Mouse (Mus musculus) stomach, embryonic 16.5 days (tissue): ENCODE measurements around the gene Acss1. TPM values are rescaled to one million over a fixed set of nuclear protein-coding genes. Genes with fewer than 3 reads are reported as not detected.

ENCODE experiments used
- ATAC-seq: fragments of 200-750 bp; cut with Nextera tagmentation; 2 replicates; pipeline ENCODE4 v1.8.0; 2017; ENCODE audit warnings: moderate number of reproducible peaks, moderate TSS enrichment; ENCODE audit not compliant: insufficient read depth, low FRiP score
- H3K27ac ChIP-seq: fragments of 300-500 bp; sonication (generic); 2 replicates; pipeline ENCODE4 v1.5.1; 2014; ENCODE audit warnings: low read length
- H3K27me3 ChIP-seq: fragments of 300-500 bp; sonication (generic); 2 replicates; pipeline ENCODE4 v1.6.1; 2014; ENCODE audit warnings: low read length, control low read depth, mixed read lengths; ENCODE audit not compliant: control insufficient read depth, insufficient read depth
- H3K36me3 ChIP-seq: fragments of 300-500 bp; sonication (generic); 2 replicates; pipeline ENCODE4 v1.6.1; 2014; ENCODE audit warnings: low read length; ENCODE audit not compliant: control insufficient read depth, insufficient read depth
- H3K4me1 ChIP-seq: fragments of 300-500 bp; sonication (generic); 2 replicates; pipeline ENCODE4 v1.6.1; 2014; ENCODE audit warnings: low read length, control low read depth, mixed read lengths; ENCODE audit not compliant: control insufficient read depth, insufficient read depth
- H3K4me2 ChIP-seq: fragments of 300-500 bp; sonication (generic); 2 replicates; pipeline ENCODE4 v1.6.1; 2014; ENCODE audit warnings: low read depth, low read length, mixed read lengths
- H3K4me3 ChIP-seq: fragments of 300-500 bp; sonication (generic); replicated peaks from 2 replicates; pipeline ENCODE4 v1.5.1; 2014; ENCODE audit warnings: mild to moderate bottlenecking, low read length
- H3K9ac ChIP-seq: fragments of 300-500 bp; sonication (generic); 2 replicates; pipeline ENCODE4 v1.6.1; 2014; ENCODE audit warnings: low read length
- H3K9me3 ChIP-seq: fragments of 300-500 bp; sonication (generic); replicated peaks from 2 replicates; pipeline ENCODE4 v1.6.1; 2016; ENCODE audit warnings: low read length, control low read depth; ENCODE audit not compliant: control insufficient read depth
- WGBS: fragments of 180-500 bp; shearing (Covaris S2); extraction: QIAGEN DNeasy Blood & Tissue Kit; methylation state at CpG from one replicate; pipeline ENCODE4 v1.1.7; 2014; 5-methylcytosine and 5-hydroxymethylcytosine counted together
- polyA plus RNA-seq: library from polyadenylated mRNA; unstranded; fragments of >200 nt; fragmentation: Nextera tagmentation; extraction: Ambion mirVana; gene quantifications from 2 replicates; pipeline ENCODE4 v1.2.1, GENCODE M21; 2015

The Acss1 gene
- polyA plus RNA-seq, 1 experiment from 2014 or later, result 42.0 TPM

DNA sequence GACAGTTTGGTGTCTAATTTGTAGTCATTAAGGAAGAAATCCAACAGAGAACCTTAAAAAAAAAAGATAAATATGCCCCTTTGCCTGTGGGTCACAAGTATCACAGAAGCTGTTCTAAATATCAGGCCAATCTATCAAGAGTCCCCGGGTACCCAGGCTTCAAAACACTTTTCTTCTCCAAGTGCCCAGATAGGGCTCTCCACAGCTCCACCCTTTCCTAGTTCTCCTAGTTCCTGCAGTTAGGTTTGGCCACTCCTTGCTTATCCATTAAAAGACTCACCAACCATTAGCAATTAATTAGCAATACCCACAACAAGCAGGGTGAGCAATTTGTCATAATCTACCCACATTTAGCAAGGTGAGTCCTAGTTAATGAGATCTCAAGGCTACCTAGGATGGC is 61.2 kb downstream of the Acss1 start:
- H3K4me3 ChIP-seq, result no peak overlapping the region
- no peak overlapping the region for H3K27ac ChIP-seq
- H3K27me3 ChIP-seq, result no peaks in the 10 kb centered on the region
- H3K36me3 ChIP-seq, result no peaks in the 10 kb centered on the region
- H3K9ac ChIP-seq, result no peak overlapping the region
- WGBS, result 37% methylated on average over 1 of the region's 1 CpGs
- no peaks in the 10 kb centered on the region for H3K9me3 ChIP-seq
- H3K4me1 ChIP-seq, result peaks cover 7% of the 10 kb centered on the region; the same call in 1 of the 2 replicates
- ATAC-seq, result no peak
- 0 out of 2 replicates have a peak overlapping the region, but pooled peaks have one; percentile 86 for H3K4me2 ChIP-seq

DNA sequence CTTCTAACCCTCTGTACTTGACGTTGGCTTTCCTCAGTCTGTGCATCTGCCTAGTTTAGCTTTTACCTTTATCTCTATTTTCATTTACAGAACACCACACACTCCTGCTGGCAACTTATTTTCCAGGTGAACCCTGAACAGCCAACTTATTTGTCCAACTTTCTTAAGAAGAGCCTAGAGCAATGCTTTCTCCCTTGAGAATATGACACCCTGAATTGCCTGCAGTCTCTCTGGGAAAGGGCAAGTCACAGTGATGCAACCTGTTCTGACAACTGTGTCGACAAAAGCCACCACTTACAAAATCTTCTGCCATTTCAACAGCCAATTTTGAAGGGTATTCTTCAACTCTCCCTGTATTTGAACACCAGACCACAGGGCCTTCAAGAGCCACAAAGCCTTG is 63.5 kb downstream of the Acss1 start:
- H3K9ac ChIP-seq, result no peak overlapping the region
- no peaks in the 10 kb centered on the region for H3K9me3 ChIP-seq
- no peak for ATAC-seq
- 79% methylated on average over 2 of the region's 2 CpGs for WGBS
- no peak overlapping the region for H3K4me3 ChIP-seq
- H3K4me2 ChIP-seq, result no peak overlapping the region
- no peak overlapping the region for H3K27ac ChIP-seq
- H3K4me1 ChIP-seq, result peaks cover 7% of the 10 kb centered on the region; the same call in 1 of the 2 replicates
- no peaks in the 10 kb centered on the region for H3K27me3 ChIP-seq
- H3K36me3 ChIP-seq, result no peaks in the 10 kb centered on the region

DNA sequence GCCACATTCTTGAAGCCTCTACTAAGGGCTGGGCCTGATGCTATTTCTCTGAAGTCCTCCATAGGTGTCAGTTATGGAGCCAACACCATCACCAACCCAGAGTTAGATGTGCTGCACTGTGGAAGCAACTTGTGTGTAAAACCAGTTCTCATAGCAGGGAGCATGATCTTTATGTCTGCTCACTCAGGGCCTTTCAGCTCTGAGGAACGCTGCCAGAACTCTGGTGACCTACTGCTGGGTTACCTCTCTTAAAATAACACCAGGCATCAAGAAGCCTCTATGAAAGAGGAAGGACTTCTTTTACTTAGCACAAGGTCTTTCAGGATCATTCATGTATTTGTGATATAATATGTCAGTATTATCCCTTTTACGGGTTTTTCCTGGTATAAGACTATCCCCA is 66.1 kb downstream of the Acss1 start:
- no peaks in the 10 kb centered on the region for H3K27me3 ChIP-seq
- 82% methylated on average over 2 of the region's 2 CpGs for WGBS

DNA sequence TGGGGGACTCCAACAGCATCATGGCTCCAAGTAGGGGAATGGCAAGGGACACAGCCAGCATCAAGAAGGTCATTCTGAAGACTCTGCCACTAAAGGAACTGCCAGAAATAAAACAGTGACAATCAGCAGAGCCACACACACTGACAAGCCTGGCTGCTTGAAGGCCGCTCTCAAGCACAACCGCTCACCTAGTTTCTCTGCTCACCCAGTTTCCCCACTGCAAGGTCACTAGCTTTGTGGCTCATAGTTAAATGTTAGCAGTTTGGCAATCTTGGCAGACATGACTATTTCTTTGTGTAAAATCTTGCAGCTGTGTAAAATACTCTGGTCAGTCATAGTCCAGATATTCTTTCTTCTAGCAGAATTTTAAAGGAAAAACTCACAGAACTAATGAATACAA is 68.0 kb downstream of the Acss1 start:
- ATAC-seq, result no peak
- Histone ChIP-seq H3K4me1 (no peaks in the 10 kb centered on the region), H3K4me2 (no peak overlapping the region), H3K4me3 (no peak overlapping the region), H3K9ac (no peak overlapping the region), H3K27ac (no peak overlapping the region), H3K36me3 (no peaks in the 10 kb centered on the region), H3K27me3 (no peaks in the 10 kb centered on the region), H3K9me3 (no peaks in the 10 kb centered on the region)
- 93% methylated on average over 2 of the region's 2 CpGs for WGBS

More for the DNA sequence above, 66.1 kb downstream of the Acss1 start:
- H3K9ac ChIP-seq, result no peak overlapping the region
- no peaks in the 10 kb centered on the region for H3K9me3 ChIP-seq
- no peak overlapping the region for H3K4me3 ChIP-seq
- no peak overlapping the region for H3K27ac ChIP-seq
- H3K4me1 ChIP-seq, result peaks cover under 1% of the 10 kb centered on the region; the same call in 1 of the 2 replicates
- ATAC-seq, result no peak
- no peak overlapping the region for H3K4me2 ChIP-seq
- no peaks in the 10 kb centered on the region for H3K36me3 ChIP-seq

DNA sequence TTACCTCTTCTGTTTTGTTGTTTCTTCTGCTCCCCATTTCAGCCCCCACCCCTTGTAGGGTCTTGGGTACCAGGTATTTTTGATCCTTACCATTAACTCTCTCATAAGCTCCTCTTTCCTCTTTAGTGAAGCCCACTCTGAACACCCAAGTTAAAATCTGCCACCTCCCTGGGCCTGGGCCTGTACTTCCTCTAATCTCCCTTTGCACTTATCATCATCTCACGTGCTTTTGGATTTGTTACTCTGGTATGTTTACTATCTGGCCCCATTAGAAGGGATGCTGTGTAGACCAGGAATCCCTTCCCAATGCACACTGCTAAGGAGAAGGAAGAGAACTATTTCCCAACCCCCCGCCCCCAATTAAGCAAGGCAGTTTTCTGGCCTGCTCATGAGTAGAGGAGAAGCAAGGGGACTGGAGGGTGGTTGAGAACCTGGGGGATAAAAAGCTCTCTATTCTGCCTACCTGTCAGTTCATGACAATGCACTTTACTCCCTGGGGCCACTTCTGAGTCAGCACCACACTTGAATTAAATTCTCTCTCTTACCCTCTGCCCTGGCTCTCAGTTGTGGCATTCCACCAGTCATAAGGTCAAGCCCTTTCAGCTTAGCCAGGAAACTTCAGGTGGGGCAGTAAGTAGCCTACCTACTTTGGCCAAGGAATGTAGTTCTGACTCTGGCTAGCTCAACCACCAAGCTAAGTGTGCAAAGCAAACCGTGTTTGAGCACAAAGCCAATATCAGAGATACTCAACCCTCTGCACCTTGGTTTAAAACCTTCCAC is 72.7 kb downstream of the Acss1 start:
- Histone ChIP-seq H3K4me2 (no peak overlapping the region), H3K9ac (no peak overlapping the region), H3K9me3 (no peaks in the 10 kb centered on the region), H3K4me3 (no peak overlapping the region), H3K27ac (no peak overlapping the region), H3K4me1 (no peaks in the 10 kb centered on the region), H3K27me3 (no peaks in the 10 kb centered on the region), H3K36me3 (peaks cover 2% of the 10 kb centered on the region; the same call in 1 of the 2 replicates)
- WGBS, result 87% methylated on average over 3 of the region's 3 CpGs
- no peak for ATAC-seq

DNA sequence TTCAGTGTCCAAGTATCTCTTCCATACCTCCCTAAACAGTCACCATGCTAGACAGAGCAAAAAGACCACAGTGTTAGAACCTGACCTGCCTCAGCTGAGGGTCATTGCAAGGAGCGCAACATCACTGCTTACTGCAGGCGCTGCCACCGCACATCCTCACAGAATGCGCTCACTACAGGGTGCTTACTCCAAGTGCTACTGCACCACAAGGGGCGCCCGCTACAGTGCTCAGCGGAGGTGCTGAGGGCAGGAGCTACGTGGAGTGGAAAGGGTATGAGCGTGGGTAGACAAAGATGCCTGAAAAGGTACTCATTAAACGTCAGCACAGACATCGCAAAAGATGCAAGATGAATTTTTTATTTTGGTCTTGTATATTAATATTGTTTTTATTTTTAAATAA is 79.2 kb downstream of the Acss1 start:
- no peak overlapping the region for H3K27ac ChIP-seq
- no peaks in the 10 kb centered on the region for H3K4me1 ChIP-seq
- H3K9me3 ChIP-seq, result no peaks in the 10 kb centered on the region
- no peak for ATAC-seq
- 81% methylated on average over 11 of the region's 11 CpGs for WGBS
- peaks cover 14% of the 10 kb centered on the region for H3K36me3 ChIP-seq
- no peaks in the 10 kb centered on the region for H3K27me3 ChIP-seq
- H3K4me3 ChIP-seq, result no peak overlapping the region
- H3K9ac ChIP-seq, result no peak overlapping the region
- no peak overlapping the region for H3K4me2 ChIP-seq

DNA sequence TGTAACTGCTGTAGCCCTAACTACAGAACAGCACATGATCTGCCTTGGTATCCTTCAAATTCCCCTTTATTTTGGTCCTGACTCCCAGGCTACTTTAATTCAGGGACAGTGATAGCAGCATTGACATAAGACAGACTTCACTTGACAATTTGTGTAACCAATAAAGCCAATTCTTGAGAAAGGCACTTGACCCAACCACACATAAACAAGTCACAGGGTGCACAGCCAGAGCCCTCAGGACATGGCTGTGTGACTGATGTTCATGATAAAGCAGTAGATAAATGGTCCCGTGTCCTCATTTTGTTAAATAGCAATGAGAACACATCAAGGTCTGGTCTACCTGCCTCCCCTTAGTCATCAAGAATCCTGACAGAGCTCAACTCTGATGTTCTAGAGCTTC is 88.7 kb downstream of the Acss1 start:
- peaks cover 7% of the 10 kb centered on the region for H3K36me3 ChIP-seq

DNA sequence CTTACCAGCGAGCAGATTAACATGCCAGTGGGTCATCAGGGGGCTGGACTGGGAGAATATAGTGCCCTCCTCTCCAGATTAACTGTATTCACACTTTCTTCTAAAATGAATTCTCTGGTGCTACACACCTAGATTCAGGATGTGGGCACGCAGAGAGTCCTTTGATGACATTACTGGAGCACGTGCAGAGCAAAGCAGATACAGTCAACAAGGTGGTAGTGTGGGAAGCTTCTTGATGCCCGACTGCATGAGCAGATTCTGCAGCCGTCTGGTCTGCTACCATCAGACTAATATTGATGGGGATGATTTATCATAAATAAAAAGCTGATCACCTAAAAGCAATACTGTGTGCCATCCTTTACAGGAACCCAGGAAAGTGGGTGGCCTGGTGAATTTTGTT is 89.7 kb downstream of the Acss1 start:
- Histone ChIP-seq H3K27me3 (no peaks in the 10 kb centered on the region), H3K4me3 (no peak overlapping the region), H3K4me2 (no peak overlapping the region), H3K4me1 (no peaks in the 10 kb centered on the region), H3K27ac (no peak overlapping the region), H3K9ac (no peak overlapping the region), H3K36me3 (peaks cover under 1% of the 10 kb centered on the region), H3K9me3 (no peaks in the 10 kb centered on the region)
- ATAC-seq, result no peak
- 75% methylated on average over 5 of the region's 5 CpGs for WGBS

More for the DNA sequence above, 88.7 kb downstream of the Acss1 start:
- Histone ChIP-seq H3K4me1 (no peaks in the 10 kb centered on the region), H3K27ac (no peak overlapping the region), H3K27me3 (no peaks in the 10 kb centered on the region), H3K4me3 (no peak overlapping the region), H3K4me2 (no peak overlapping the region), H3K9me3 (no peaks in the 10 kb centered on the region), H3K9ac (no peak overlapping the region)
- ATAC-seq, result no peak
- WGBS, result 69% methylated on average over 1 of the region's 1 CpGs

DNA sequence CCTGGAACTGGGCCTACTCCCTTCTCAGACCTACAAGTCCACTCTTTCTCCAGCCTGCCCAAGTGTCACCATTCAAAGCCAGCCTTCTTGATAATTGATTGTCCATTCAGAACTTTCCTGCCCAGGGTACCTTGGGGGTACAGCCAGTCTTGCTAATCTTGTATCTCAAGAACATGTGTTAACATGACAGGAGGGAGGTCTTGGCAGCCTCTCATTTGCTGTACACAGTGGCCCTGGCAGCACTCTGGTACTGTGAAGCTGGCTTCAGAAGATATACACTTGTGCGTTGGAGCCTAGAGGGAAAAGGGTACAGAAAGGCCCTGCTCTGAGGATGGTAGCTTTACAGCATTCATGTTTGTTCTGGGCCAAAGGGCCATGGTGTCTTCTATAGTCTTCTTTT is 92.0 kb downstream of the Acss1 start:
- H3K36me3 ChIP-seq, result no peaks in the 10 kb centered on the region
- 94% methylated on average over 1 of the region's 1 CpGs for WGBS
- H3K4me3 ChIP-seq, result no peak overlapping the region
- no peak overlapping the region for H3K9ac ChIP-seq
- H3K4me2 ChIP-seq, result no peak overlapping the region
- H3K4me1 ChIP-seq, result no peaks in the 10 kb centered on the region
- H3K27ac ChIP-seq, result no peak overlapping the region
- H3K27me3 ChIP-seq, result no peaks in the 10 kb centered on the region
- ATAC-seq, result no peak
- H3K9me3 ChIP-seq, result no peaks in the 10 kb centered on the region
